Mouse (Mus musculus): ENCODE measurements around the gene Pcare.
A peak's percentile ranks its signal among the peaks of the same experiment; 100 is the strongest.

Pcare gene

GRCm38 (mm10) chr17:71736442-71736841 lies 16.3 kb downstream of the Pcare start:
- no peak for DNase-seq (ENCODE audit: inconsistent age in 2 of 2, low spot score in 1 of 2)

GRCm38 (mm10) chr17:71730655-71731054 lies 22.0 kb downstream of the Pcare start:
- no peak for DNase-seq (ENCODE audit: inconsistent age in 2 of 2, low spot score in 1 of 2)

GRCm38 (mm10) chr17:71721019-71721418 lies 31.7 kb downstream of the Pcare start:
- peak; percentile 70 to 80 for DNase-seq (ENCODE audit: inconsistent age in 2 of 2, low spot score in 1 of 2)

- DNase-seq (ENCODE audit: inconsistent age in 2 of 2, low spot score in 1 of 2), result no peak
These were observed 32.3 kb downstream of the Pcare start for GRCm38 (mm10) chr17:71720434-71720833.

GRCm38 (mm10) chr17:71717881-71718625 lies 34.6 kb downstream of the Pcare start:
- DNase-seq (ENCODE audit: inconsistent age in 2 of 2, low spot score in 1 of 2), result no peak

GRCm38 (mm10) chr17:71715034-71715433 lies 37.7 kb downstream of the Pcare start:
- no peak for DNase-seq (ENCODE audit: inconsistent age in 2 of 2, low spot score in 1 of 2)

GRCm38 (mm10) chr17:71712279-71712678 lies 40.4 kb downstream of the Pcare start:
- DNase-seq (ENCODE audit: inconsistent age in 2 of 2, low spot score in 1 of 2), result peak in 1 of 2 experiments; percentile 33

- no peak for DNase-seq (ENCODE audit: inconsistent age in 2 of 2, low spot score in 1 of 2)
These were observed 45.0 kb downstream of the Pcare start for GRCm38 (mm10) chr17:71707715-71708114.

- no peak for DNase-seq (ENCODE audit: inconsistent age in 2 of 2, low spot score in 1 of 2)
These were observed 46.9 kb downstream of the Pcare start for GRCm38 (mm10) chr17:71705550-71706480.

- no peak for DNase-seq (ENCODE audit: inconsistent age in 2 of 2, low spot score in 1 of 2)
These were observed 47.6 kb downstream of the Pcare start for GRCm38 (mm10) chr17:71705113-71705512.

- no peak for DNase-seq (ENCODE audit: inconsistent age in 2 of 2, low spot score in 1 of 2)
These were observed 54.1 kb downstream of the Pcare start for GRCm38 (mm10) chr17:71698619-71698956.

- DNase-seq (ENCODE audit: inconsistent age in 2 of 2, low spot score in 1 of 2), result peak; percentile 26 to 54
These were observed 54.6 kb downstream of the Pcare start for GRCm38 (mm10) chr17:71697896-71698618.

GRCm38 (mm10) chr17:71696396-71696795 lies 56.3 kb downstream of the Pcare start:
- no peak for DNase-seq (ENCODE audit: inconsistent age in 2 of 2, low spot score in 1 of 2)

GRCm38 (mm10) chr17:71695716-71696315 lies 56.9 kb downstream of the Pcare start:
- no peak for DNase-seq (ENCODE audit: inconsistent age in 2 of 2, low spot score in 1 of 2)

GRCm38 (mm10) chr17:71695151-71695550 lies 57.5 kb downstream of the Pcare start:
- no peak for DNase-seq (ENCODE audit: inconsistent age in 2 of 2, low spot score in 1 of 2)

- peak in 1 of 2 experiments; percentile 47 for DNase-seq (ENCODE audit: inconsistent age in 2 of 2, low spot score in 1 of 2)
These were observed 58.9 kb downstream of the Pcare start for GRCm38 (mm10) chr17:71693780-71694179.

Measured in adrenal gland, adult (tissue).